Mouse (Mus musculus): ENCODE data around the gene Mpeg1. TPM values are rescaled to one million over a fixed set of nuclear protein-coding genes. Genes with fewer than 3 reads are reported as not detected.

Mpeg1 gene
- total and polyA plus RNA-seq, 3 experiments, result 43.8 to 270 (median 68.0) TPM

DNA sequence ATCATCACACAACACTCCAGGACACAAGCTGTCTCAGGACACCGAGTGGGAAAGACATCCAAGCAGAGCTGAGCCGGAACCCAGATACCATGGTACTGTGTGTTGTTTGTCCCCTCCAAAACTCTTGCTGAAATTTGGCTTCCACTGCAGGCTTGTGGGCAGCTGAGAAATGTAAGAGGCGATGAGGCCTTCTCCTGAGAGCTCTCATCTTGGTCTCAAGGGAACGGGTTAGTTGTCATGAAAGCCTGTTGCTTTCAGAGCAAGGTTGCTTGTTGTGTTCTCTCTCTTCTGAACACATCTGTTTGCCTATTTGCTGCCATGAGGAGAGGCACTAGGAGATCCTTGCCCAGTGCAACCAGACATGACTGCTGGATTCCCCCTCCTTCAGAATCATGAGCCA lies 13.4 kb downstream of the Mpeg1 start:
- Histone ChIP-seq H3K9me3 (replicated peaks; ENCODE audit: low read length) (no peaks in the 10 kb centered on the region), H3K79me2 (replicated peaks; ENCODE audit: control insufficient read depth, extremely low read depth, insufficient read depth, poor library complexity, severe bottlenecking) (no peaks in the 10 kb centered on the region), H3K36me3 (replicated peaks in 1 of 2; ENCODE audit: control insufficient read depth in 1 of 2, insufficient read depth in 1 of 2, low read length in 1 of 2) (peaks cover 30 to 74% of the 10 kb centered on the region in 2 experiments), H3K27ac (ENCODE audit: insufficient read depth, low read depth) (peak overlapping the region; percentile 67), H3K4me3 (replicated peaks in 1 of 3; ENCODE audit: low read depth in 2 of 3, low read length in 2 of 3, poor library complexity in 1 of 3) (no peak overlapping the region), H3K9ac (ENCODE audit: insufficient read depth, low read depth) (no peak overlapping the region), H3K4me2 (ENCODE audit: insufficient read depth, low read depth, poor library complexity, severe bottlenecking) (no peak overlapping the region), H3K4me1 (ENCODE audit: control insufficient read depth in 1 of 2, insufficient read depth in 2 of 2) (peaks cover 35 to 98% of the 10 kb centered on the region in 2 experiments), H3K27me3 (replicated peaks) (no peaks in the 10 kb centered on the region)
- peak; percentile 75 for DNase-seq (ENCODE audit: extremely low read depth)
- TF ChIP-seq MAFK (IDR thresholded peaks at IDR 0.05; ENCODE audit: insufficient replicate concordance, low read length) (no peak), GABPA (IDR thresholded peaks at IDR 0.05; ENCODE audit: insufficient replicate concordance, low read depth, low read length) (no peak), ZKSCAN1 (IDR thresholded peaks at IDR 0.05; ENCODE audit: borderline replicate concordance, low read depth, low read length) (no peak), TBP (conservative IDR thresholded peaks at IDR 0.05; ENCODE audit: low read depth, low read length) (no peak), CHD1 (IDR thresholded peaks at IDR 0.05; ENCODE audit: low read depth, low read length) (no peak), ZMIZ1 (IDR thresholded peaks at IDR 0.05; ENCODE audit: low read depth, low read length) (no peak), PAX5 (IDR thresholded peaks at IDR 0.05; ENCODE audit: low read length) (no peak), HCFC1 (IDR thresholded peaks at IDR 0.05; ENCODE audit: low read depth, low read length) (no peak), EP300 (IDR thresholded peaks at IDR 0.05; ENCODE audit: low read length) (no peak), ZC3H11A (IDR thresholded peaks at IDR 0.05; ENCODE audit: low read depth, low read length) (no peak), ETS1 (conservative IDR thresholded peaks at IDR 0.05; ENCODE audit: low read depth, low read length) (no peak; the same call in 1 of the 2 replicates), RAD21 (IDR thresholded peaks at IDR 0.05; ENCODE audit: low read depth, low read length) (no peak), IRF4 (IDR thresholded peaks at IDR 0.05; ENCODE audit: low read depth, low read length) (no peak), RCOR1 (conservative IDR thresholded peaks at IDR 0.05; ENCODE audit: low read depth, low read length) (no peak), MEF2A (IDR thresholded peaks at IDR 0.05; ENCODE audit: borderline replicate concordance, low read depth, low read length) (no peak), USF2 (conservative IDR thresholded peaks at IDR 0.05; ENCODE audit: low read depth, low read length) (no peak), MYC (IDR thresholded peaks at IDR 0.05; ENCODE audit: low read depth, low read length) (no peak), BHLHE40 (IDR thresholded peaks at IDR 0.05; ENCODE audit: low read depth, low read length) (no peak)
- in situ Hi-C loops (cut with MboI; ENCODE audit: low pct_ligation_motif_present, low pct_unique_long_range_greater_than_20kb, low sequenced_read_pairs) (no loop called here), dilution Hi-C loops (cut with MboI; ENCODE audit: extremely low pct_ligation_motif_present, extremely low pct_unique_long_range_greater_than_20kb, low sequenced_read_pairs) (no loop called here)

DNA sequence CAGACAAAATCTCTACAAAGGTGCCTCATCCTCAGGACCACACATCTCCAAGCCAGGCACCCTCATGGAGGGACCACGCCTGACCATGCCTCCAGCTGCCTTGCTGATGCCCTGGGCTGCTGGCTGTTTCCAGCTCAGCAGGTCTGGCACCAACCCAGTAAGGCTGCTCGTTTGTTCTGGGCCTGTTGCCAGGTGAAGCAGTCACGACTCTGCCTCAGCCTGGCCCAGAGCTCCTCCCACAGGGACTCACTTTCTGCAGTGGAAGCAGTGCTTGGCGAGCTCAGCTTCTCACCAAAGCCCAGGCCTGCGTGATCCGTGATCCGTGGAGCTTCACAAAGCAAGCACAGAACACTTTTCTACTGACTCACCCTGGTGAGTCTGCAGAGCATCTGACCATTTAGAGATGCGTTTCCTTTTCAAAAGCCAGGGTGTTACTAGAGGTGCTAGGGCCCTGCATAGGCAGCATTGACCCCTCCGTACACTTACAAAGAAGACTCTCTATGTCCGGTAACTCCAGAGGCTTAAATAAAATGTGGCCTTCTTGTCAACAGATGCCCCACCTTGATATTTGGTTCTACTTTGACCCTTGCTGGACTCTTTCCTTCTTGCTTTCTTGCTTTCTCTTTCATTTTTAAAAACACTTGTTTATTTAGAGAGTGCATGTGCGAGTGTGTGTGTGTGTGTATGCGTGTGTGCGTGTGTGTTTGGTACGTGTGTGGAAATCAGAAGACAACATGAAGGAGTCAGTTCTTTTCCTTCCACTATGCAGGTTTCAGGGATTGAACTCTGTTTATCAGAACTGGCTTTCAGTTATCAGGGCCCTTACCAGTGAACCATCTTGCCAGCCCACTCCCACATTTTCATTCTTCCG lies 15.0 kb downstream of the Mpeg1 start:
- Histone ChIP-seq H3K4me1 (ENCODE audit: control insufficient read depth in 1 of 2, insufficient read depth in 2 of 2) (peaks cover 34 to 90% of the 10 kb centered on the region in 2 experiments), H3K79me2 (replicated peaks; ENCODE audit: control insufficient read depth, extremely low read depth, insufficient read depth, poor library complexity, severe bottlenecking) (no peaks in the 10 kb centered on the region), H3K9ac (ENCODE audit: insufficient read depth, low read depth) (no peak overlapping the region; the same call in 1 of the 2 replicates), H3K4me2 (ENCODE audit: insufficient read depth, low read depth, poor library complexity, severe bottlenecking) (peak overlapping the region; percentile 6; the same call in 1 of the 2 replicates), H3K27ac (ENCODE audit: insufficient read depth, low read depth) (peak overlapping the region; percentile 67), H3K27me3 (replicated peaks) (no peaks in the 10 kb centered on the region), H3K4me3 (replicated peaks in 1 of 3; ENCODE audit: low read depth in 2 of 3, low read length in 2 of 3, poor library complexity in 1 of 3) (peak overlapping the region in 1 of 3 experiments; percentile 23), H3K36me3 (replicated peaks in 1 of 2; ENCODE audit: control insufficient read depth in 1 of 2, insufficient read depth in 1 of 2, low read length in 1 of 2) (peaks cover 34 to 78% of the 10 kb centered on the region in 2 experiments), H3K9me3 (replicated peaks; ENCODE audit: low read length) (no peaks in the 10 kb centered on the region)
- TF ChIP-seq ZMIZ1 (IDR thresholded peaks at IDR 0.05; ENCODE audit: low read depth, low read length), result no peak
- TF ChIP-seq MAX (IDR thresholded peaks at IDR 0.05; ENCODE audit: low read length), result no peak
- no peak for TF ChIP-seq TCF12 (IDR thresholded peaks at IDR 0.05; ENCODE audit: low read depth, low read length)
- TF ChIP-seq EP300 (IDR thresholded peaks at IDR 0.05; ENCODE audit: low read length), result no peak
- no peak for TF ChIP-seq POLR2AphosphoS2 (IDR thresholded peaks at IDR 0.05; ENCODE audit: low read depth, low read length)
- no peak for TF ChIP-seq RAD21 (IDR thresholded peaks at IDR 0.05; ENCODE audit: low read depth, low read length)
- no peak for TF ChIP-seq MEF2A (IDR thresholded peaks at IDR 0.05; ENCODE audit: borderline replicate concordance, low read depth, low read length)
- TF ChIP-seq HCFC1 (IDR thresholded peaks at IDR 0.05; ENCODE audit: low read depth, low read length), result no peak
- TF ChIP-seq ZNF384 (IDR thresholded peaks at IDR 0.05; ENCODE audit: low read depth, low read length), result no peak
- no peak for TF ChIP-seq CHD2 (IDR thresholded peaks at IDR 0.05; ENCODE audit: low read length)
- no peak for TF ChIP-seq E2F4 (IDR thresholded peaks at IDR 0.05; ENCODE audit: insufficient replicate concordance, low read depth, low read length)
- TF ChIP-seq JUN (IDR thresholded peaks at IDR 0.05; ENCODE audit: insufficient read depth, low read depth, low read length), result no peak
- TF ChIP-seq POLR2A (IDR thresholded peaks at IDR 0.05; ENCODE audit: low read depth, low read length), result peak; percentile 26; the same call in 1 of the 2 replicates
- TF ChIP-seq MAZ (IDR thresholded peaks at IDR 0.05; ENCODE audit: low read depth, low read length), result no peak
- no peak for TF ChIP-seq ETS1 (conservative IDR thresholded peaks at IDR 0.05; ENCODE audit: low read depth, low read length)
- TF ChIP-seq USF1 (IDR thresholded peaks at IDR 0.05; ENCODE audit: low read depth, low read length), result no peak
- TF ChIP-seq BHLHE40 (IDR thresholded peaks at IDR 0.05; ENCODE audit: low read depth, low read length), result peak; percentile 37; the same call in 1 of the 2 replicates
- TF ChIP-seq ZC3H11A (IDR thresholded peaks at IDR 0.05; ENCODE audit: low read depth, low read length), result no peak
- TF ChIP-seq MXI1 (IDR thresholded peaks at IDR 0.05; ENCODE audit: low read depth, low read length), result peak; percentile 27; the same call in 1 of the 2 replicates
- no peak for DNase-seq (ENCODE audit: extremely low read depth)
- dilution Hi-C loops (cut with MboI; ENCODE audit: extremely low pct_ligation_motif_present, extremely low pct_unique_long_range_greater_than_20kb, low sequenced_read_pairs), result no loop called here
- in situ Hi-C loops (cut with MboI; ENCODE audit: low pct_ligation_motif_present, low pct_unique_long_range_greater_than_20kb, low sequenced_read_pairs), result loop anchor here (25.0 kb wide), 1 partner anchor 463 kb away; no protein-coding TSS in a partner anchor
